Mouse (Mus musculus): Measurements from ENCODE around the gene Otub2.
"Not testable (repeated sequence)": the region's sequence is repeated elsewhere in the genome, so short reads cannot be mapped to it uniquely, and the experiment has no call there.

The Otub2 gene

GRCm38 (mm10) chr12:103443524-103443923 is 55.0 kb downstream of the Otub2 start, which contains the start of gene Ifi27l2a:
Gene Ifi27l2a (minus strand): TSS chr12:103443680.
- no peak for DNase-seq (ENCODE audit: low read depth, low spot score)

DNA sequence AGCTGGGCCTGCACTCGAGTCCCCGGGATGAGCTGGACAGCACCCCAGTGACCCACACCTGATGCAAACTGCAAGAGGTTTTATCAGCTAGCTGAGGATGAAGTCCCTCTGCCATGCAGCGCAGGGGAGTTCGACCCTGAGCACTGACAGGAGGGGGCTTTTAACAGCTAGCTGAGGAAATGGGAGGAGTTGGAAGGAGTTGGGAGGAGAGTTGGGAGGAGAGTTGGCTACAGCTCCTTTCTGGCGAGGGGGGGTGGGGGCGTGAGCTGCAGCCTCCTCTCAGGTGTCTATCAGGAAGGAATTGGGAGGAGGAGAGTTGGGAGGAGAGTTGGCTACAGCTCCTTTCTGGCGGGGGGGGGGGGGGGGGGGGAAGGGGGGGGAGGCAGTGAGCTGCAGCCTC is 55.8 kb downstream of the Otub2 start:
- not testable (repeated sequence) for DNase-seq (ENCODE audit: low read depth, low spot score)

GRCm38 (mm10) chr12:103445060-103445459 is 56.6 kb downstream of the Otub2 start:
- DNase-seq (ENCODE audit: low read depth, low spot score) = no peak

GRCm38 (mm10) chr12:103453361-103453760 is 64.9 kb downstream of the Otub2 start:
- DNase-seq (ENCODE audit: low read depth, low spot score) = no peak
